Mouse (Mus musculus): ENCODE data around the gene Pde5a. TPM values are rescaled to one million over a fixed set of nuclear protein-coding genes. Genes with fewer than 3 reads are reported as not detected.

Gene Pde5a
- polyA plus RNA-seq, 1 experiment from 2014 or later, result 2.4 TPM

DNA sequence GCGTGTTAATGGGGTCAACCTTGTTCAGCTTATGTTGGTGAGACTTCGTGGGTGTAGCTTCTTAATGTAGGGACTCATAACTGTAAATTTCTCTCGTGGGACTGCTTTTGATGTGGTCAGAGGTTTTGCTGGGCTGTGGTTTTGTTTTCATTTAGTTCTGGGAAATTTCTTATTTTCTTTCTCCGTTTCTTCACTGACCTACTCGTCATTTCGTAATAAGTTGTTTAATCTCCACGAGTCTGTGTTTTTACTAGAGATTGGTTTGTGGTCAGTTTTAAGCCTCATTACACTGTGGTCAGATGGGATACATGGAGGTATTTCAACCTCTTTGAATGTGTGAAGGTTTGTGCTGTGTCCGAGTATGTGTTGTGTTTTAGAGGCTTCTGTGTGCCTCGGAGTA is 7.2 kb upstream of the Pde5a start:
- H3K9ac ChIP-seq, result no peak overlapping the region
- ATAC-seq (ENCODE audit: insufficient number of reproducible peaks, low FRiP score), result no peak
- H3K36me3 ChIP-seq, result no peaks in the 10 kb centered on the region
- no peak overlapping the region for H3K4me2 ChIP-seq
- 0 out of 2 replicates have a peak, but pooled peaks cover 3% of the 10 kb centered on the region for H3K9me3 ChIP-seq (replicated peaks)
- no peaks in the 10 kb centered on the region for H3K27me3 ChIP-seq (replicated peaks)
- WGBS, result 82% methylated on average over 9 of the region's 9 CpGs
- no peak overlapping the region for H3K27ac ChIP-seq (ENCODE audit: poor library complexity, severe bottlenecking)
- H3K4me3 ChIP-seq, result no peak overlapping the region
- no peaks in the 10 kb centered on the region for H3K4me1 ChIP-seq (replicated peaks)

DNA sequence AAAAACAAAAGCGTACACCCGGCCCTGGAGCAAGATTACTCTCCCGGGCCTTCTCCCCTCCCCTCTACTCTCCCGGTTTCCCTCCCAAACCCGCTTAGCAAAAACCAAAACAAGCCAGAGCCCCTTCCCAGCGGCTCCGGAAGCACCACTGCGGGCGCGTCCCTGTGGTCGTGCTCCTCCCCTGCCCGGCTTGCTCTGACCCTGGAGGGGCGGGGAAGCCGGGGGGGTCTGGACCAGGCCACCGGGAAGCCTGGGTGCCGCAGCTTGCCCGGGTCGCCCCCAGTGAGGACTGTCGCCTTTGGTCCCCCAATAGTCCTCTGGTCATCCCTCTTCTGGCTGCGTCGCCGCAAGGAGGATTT is 833 bp downstream of the Pde5a start:
- peak overlapping the region; percentile 79 for H3K27ac ChIP-seq (ENCODE audit: poor library complexity, severe bottlenecking)
- H3K9me3 ChIP-seq (replicated peaks), result no peaks in the 10 kb centered on the region
- under 1% methylated on average over 22 of the region's 22 CpGs for WGBS
- no peaks in the 10 kb centered on the region for H3K27me3 ChIP-seq (replicated peaks)
- H3K9ac ChIP-seq, result peak overlapping the region; percentile 83
- peak; percentile 79 for ATAC-seq (ENCODE audit: insufficient number of reproducible peaks, low FRiP score)
- H3K4me2 ChIP-seq, result peak overlapping the region; percentile 87
- no peaks in the 10 kb centered on the region for H3K36me3 ChIP-seq
- peaks cover 4% of the 10 kb centered on the region for H3K4me1 ChIP-seq (replicated peaks)
- H3K4me3 ChIP-seq, result peak overlapping the region; percentile 67

DNA sequence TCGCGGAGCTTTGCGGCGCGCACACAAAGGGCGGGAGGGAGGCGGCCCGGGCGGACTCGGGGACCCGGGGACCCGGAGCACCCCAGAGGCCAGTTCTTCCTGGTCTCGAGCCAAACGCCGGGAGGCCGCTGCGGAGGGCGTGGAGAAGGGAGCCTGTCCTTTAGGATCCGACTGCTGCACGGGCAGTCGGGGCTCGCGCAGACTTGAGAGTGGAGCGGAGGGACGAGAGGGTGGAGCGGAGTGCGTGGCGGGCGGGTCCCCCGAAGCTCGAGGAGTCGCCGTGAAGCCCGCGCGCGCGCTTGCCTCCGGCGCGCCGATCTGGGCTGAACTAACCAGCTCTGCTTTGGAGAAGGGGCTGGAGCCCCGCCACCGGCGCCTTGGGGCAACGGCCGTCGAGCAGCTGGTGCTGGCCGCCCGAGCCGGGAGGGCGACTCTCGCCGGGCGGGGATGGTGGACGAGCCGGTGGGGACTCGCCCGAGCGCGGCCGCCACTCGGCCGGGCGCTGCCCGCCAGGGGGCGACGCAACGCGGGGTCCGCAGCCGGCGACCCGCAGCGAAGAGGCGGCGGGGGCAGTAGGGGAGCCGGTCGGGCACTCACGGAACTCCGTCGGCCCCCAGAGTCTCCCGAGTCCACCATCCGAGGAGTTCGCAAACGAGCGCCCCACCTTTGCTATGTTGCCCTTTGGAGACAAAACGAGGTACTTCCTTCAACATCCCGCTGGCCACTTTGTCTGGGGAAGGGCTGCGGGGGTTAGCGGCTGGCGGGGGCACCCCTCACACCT is 1.4 kb downstream of the Pde5a start:
- WGBS, result under 1% methylated on average over 84 of the region's 92 CpGs
- Histone ChIP-seq H3K9ac (peak overlapping the region; percentile 83), H3K4me3 (peak overlapping the region; percentile 67), H3K27ac (ENCODE audit: poor library complexity, severe bottlenecking) (peak overlapping the region; percentile 79), H3K4me2 (peak overlapping the region; percentile 87), H3K9me3 (replicated peaks) (no peaks in the 10 kb centered on the region), H3K4me1 (replicated peaks) (peaks cover 4% of the 10 kb centered on the region), H3K27me3 (replicated peaks) (no peaks in the 10 kb centered on the region), H3K36me3 (no peaks in the 10 kb centered on the region)
- ATAC-seq (ENCODE audit: insufficient number of reproducible peaks, low FRiP score), result peak; percentile 83

DNA sequence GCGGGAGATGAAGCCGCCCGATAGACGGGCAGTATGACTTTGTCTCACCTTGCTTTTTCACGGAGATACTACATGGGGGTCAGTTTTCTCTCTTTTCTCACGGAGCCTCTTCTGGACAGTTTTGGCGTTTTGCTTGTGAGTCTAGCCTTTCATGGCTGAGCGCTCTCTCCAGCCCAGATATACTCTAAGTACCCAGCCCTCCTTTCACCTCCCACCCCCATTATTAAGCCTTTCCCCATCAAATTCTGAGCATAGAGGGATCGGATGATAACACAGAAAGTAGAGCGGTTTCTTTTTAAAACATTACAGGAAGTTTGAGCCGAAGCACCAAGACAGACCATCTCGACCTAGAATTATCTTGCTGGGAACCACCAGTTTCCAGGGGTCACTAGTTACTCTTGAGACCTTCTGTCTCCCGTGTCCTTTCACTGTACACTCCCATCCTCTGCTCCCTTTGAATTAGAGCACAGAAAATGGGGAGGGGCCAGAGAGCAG is 2.0 kb downstream of the Pde5a start:
- Histone ChIP-seq H3K36me3 (no peaks in the 10 kb centered on the region), H3K27me3 (replicated peaks) (no peaks in the 10 kb centered on the region), H3K27ac (ENCODE audit: poor library complexity, severe bottlenecking) (peak overlapping the region; percentile 79), H3K4me3 (peak overlapping the region; percentile 67), H3K4me1 (replicated peaks) (peaks cover 4% of the 10 kb centered on the region), H3K9me3 (replicated peaks) (no peaks in the 10 kb centered on the region), H3K4me2 (peak overlapping the region; percentile 87), H3K9ac (peak overlapping the region; percentile 83)
- ATAC-seq (ENCODE audit: insufficient number of reproducible peaks, low FRiP score), result peak; percentile 25; the same call in 1 of the 2 replicates
- WGBS, result 1% methylated on average over 13 of the region's 13 CpGs

DNA sequence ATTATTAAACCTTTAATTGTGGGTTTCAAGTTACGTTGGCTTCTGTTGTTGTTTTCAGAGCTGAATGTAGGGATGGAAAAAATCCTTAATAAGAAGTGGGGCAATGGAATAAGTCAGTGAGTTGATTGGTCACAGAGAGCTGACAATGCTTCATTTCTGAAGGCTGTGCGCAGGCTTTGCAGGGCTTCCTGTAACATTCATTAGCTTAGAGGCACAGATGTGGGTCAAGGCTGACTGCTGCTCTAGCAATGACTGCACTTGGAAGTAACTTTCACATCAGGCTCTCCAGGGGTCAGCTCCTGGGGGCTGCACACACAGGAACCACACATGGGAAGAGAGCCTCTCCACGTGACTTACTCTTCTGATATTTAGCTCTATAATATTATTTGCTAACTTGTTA is 5.1 kb downstream of the Pde5a start:
- Histone ChIP-seq H3K9ac (no peak overlapping the region), H3K27ac (ENCODE audit: poor library complexity, severe bottlenecking) (no peak overlapping the region), H3K9me3 (replicated peaks) (no peaks in the 10 kb centered on the region), H3K27me3 (replicated peaks) (no peaks in the 10 kb centered on the region), H3K4me2 (no peak overlapping the region), H3K36me3 (no peaks in the 10 kb centered on the region), H3K4me3 (no peak overlapping the region), H3K4me1 (replicated peaks) (peaks cover 4% of the 10 kb centered on the region; the same call in 1 of the 2 replicates)
- ATAC-seq (ENCODE audit: insufficient number of reproducible peaks, low FRiP score), result no peak
- 76% methylated on average over 3 of the region's 3 CpGs for WGBS

DNA sequence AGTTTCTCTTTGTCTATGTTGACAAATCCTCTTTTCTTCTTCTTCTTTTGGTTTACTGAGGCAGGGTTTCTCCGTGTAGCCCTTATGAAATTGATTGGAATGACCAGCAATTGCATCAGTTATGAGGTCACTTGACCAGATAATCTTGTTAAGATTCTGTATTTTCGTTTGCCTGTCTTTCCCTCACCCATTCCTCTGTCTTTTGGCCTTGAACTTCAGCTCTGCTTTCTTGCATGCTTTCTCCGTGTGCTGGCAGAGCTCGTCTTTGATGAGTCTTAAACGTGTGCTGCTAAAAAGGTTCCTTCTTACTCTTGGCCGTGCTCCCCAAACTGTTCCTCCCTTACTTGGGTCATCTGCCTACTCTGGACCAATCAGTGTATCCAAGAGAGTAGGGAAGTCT is 5.6 kb downstream of the Pde5a start:
- ATAC-seq (ENCODE audit: insufficient number of reproducible peaks, low FRiP score), result no peak
- no peak overlapping the region for H3K4me2 ChIP-seq
- H3K9ac ChIP-seq, result no peak overlapping the region
- no peaks in the 10 kb centered on the region for H3K27me3 ChIP-seq (replicated peaks)
- peaks cover 4% of the 10 kb centered on the region; the same call in 1 of the 2 replicates for H3K4me1 ChIP-seq (replicated peaks)
- H3K27ac ChIP-seq (ENCODE audit: poor library complexity, severe bottlenecking), result no peak overlapping the region
- H3K36me3 ChIP-seq, result no peaks in the 10 kb centered on the region
- no peaks in the 10 kb centered on the region for H3K9me3 ChIP-seq (replicated peaks)
- 80% methylated on average over 6 of the region's 6 CpGs for WGBS
- H3K4me3 ChIP-seq, result no peak overlapping the region

DNA sequence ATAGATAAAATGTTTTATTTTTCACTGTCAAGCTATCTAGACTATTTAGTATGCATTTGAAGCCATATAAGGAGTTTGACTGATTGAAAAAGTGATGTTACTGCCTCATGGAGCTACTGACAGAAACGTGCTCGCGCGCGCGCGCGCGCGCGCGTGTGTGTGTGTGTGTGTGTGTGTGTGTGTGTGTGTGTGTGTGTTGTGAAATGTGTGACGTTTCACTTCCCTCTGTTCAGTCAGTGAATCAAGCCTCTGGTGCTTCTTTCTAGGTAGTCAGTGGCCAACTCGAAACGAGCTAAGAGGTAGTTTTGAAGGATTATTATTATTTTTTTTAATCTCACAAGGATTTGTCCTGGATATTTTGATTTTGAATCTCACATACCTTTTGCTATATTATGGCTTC is 10.7 kb downstream of the Pde5a start:
- Histone ChIP-seq H3K27ac (ENCODE audit: poor library complexity, severe bottlenecking) (no peak overlapping the region), H3K4me1 (replicated peaks) (no peaks in the 10 kb centered on the region), H3K9ac (no peak overlapping the region), H3K4me2 (no peak overlapping the region), H3K9me3 (replicated peaks) (peaks cover 8% of the 10 kb centered on the region; the same call in 1 of the 2 replicates), H3K36me3 (0 out of 2 replicates have a peak, but pooled peaks cover 3% of the 10 kb centered on the region), H3K27me3 (replicated peaks) (no peaks in the 10 kb centered on the region), H3K4me3 (no peak overlapping the region)
- WGBS, result 94% methylated on average over 15 of the region's 15 CpGs
- no peak for ATAC-seq (ENCODE audit: insufficient number of reproducible peaks, low FRiP score)

DNA sequence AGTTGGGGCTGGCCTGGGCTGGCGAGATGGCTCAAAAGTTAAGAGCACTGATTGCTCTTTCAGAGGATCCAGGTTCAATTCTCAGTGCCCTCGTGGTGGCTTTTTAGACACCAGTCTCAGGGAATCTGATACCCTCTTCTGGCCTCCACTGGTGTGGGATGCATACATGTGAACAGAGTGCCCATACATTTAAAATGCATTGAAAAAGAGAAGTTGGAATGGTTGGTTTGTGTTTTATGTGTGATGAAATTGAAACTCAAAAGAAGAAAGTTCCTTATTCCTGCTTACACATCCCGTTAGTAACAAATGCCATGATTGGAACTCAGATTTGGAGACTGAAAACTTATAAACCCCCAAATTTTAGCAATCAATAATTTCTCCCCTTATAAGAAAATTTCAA is 15.5 kb downstream of the Pde5a start:
- H3K27me3 ChIP-seq (replicated peaks), result no peaks in the 10 kb centered on the region
- H3K36me3 ChIP-seq, result 0 out of 2 replicates have a peak, but pooled peaks cover 3% of the 10 kb centered on the region
- H3K9me3 ChIP-seq (replicated peaks), result peaks cover 17% of the 10 kb centered on the region
- H3K4me1 ChIP-seq (replicated peaks), result no peaks in the 10 kb centered on the region
- H3K27ac ChIP-seq (ENCODE audit: poor library complexity, severe bottlenecking), result no peak overlapping the region
- 79% methylated on average over 3 of the region's 3 CpGs for WGBS
- H3K9ac ChIP-seq, result no peak overlapping the region
- H3K4me3 ChIP-seq, result no peak overlapping the region
- H3K4me2 ChIP-seq, result no peak overlapping the region
- ATAC-seq (ENCODE audit: insufficient number of reproducible peaks, low FRiP score), result no peak

DNA sequence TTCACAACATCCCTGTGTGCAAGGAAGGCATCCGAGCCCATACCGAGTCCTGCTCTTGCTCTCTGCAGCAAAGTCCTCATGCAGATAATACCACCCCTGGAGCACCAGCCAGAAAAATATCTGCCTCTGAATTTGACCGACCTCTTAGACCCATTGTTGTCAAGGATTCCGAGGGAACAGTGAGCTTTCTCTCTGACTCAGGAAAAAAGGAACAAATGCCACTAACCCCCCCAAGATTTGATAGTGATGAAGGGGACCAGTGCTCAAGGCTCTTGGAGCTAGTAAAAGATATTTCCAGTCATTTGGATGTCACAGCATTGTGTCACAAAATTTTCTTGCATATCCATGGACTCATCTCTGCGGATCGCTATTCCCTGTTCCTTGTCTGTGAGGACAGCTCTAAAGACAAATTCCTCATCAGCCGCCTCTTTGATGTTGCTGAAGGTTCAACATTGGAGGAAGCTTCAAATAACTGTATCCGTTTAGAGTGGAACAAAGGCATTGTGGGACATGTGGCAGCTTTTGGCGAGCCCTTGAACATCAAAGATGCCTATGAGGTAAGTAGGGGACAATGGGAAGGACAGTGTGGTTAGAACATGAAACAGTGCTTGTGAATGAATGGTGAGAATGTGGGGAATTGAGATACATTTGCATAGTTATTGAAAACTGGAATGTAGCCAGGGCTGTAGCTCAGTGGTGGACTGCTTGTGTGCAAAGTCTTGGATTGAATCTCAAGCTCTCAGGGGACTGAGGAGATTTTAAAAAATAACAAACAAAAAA is 19.4 kb downstream of the Pde5a start:
- Histone ChIP-seq H3K36me3 (no peaks in the 10 kb centered on the region), H3K9ac (no peak overlapping the region), H3K4me2 (no peak overlapping the region), H3K27ac (ENCODE audit: poor library complexity, severe bottlenecking) (no peak overlapping the region), H3K4me1 (replicated peaks) (no peaks in the 10 kb centered on the region), H3K9me3 (replicated peaks) (peaks cover 10% of the 10 kb centered on the region), H3K4me3 (no peak overlapping the region), H3K27me3 (replicated peaks) (no peaks in the 10 kb centered on the region)
- no peak for ATAC-seq (ENCODE audit: insufficient number of reproducible peaks, low FRiP score)
- WGBS, result 77% methylated on average over 9 of the region's 9 CpGs

DNA sequence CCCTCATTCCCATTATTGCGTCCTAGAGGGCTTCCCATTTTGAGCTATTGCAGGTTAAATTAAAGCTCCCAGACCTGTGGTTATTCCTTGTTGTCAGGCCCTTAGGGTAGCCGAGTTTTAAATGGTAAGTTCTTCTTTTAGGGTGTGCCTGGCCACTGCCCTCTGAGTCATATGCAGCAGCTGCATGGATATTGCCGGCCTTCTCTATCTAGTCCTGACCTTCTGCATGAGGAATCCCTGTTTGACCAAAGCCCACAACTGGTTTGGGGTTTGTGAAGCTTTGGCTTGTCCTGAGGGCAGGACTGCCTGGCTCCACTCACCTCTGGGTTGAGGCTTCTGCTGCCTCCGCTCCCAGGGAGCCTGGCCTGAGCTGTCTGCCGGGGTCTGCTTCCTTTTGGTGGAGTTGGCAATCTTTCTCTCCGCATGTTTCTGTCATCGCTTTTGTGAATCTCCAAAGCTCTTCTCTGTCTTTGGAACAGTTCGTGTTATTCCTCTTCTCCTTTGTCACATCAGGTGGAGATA is 34.6 kb downstream of the Pde5a start:
- H3K27ac ChIP-seq (ENCODE audit: poor library complexity, severe bottlenecking), result no peak overlapping the region

DNA sequence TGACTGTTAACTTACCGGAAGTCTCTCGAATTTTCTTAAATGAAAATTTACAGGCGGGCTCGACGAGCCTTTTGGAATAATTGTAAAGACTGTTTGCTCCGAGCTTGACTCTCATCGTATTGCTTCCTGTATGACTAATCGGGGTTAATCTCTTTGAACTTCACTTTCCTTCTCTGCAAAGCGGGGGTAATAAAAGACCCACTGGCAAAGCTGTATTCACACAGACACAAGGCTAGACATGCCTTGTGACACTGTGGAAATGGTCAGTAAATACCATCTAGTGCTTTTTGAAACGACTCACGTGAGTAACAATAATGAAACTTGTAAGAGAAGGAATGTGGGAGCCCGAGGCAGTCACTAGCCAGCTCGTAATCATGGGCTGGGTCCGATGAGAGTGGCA is 35.0 kb downstream of the Pde5a start:
- 0 out of 2 replicates have a peak, but pooled peaks cover 3% of the 10 kb centered on the region for H3K36me3 ChIP-seq
- H3K27me3 ChIP-seq (replicated peaks), result no peaks in the 10 kb centered on the region
- no peak overlapping the region for H3K9ac ChIP-seq
- no peaks in the 10 kb centered on the region for H3K9me3 ChIP-seq (replicated peaks)
- H3K4me1 ChIP-seq (replicated peaks), result peaks cover 10% of the 10 kb centered on the region; the same call in 1 of the 2 replicates
- no peak for ATAC-seq (ENCODE audit: insufficient number of reproducible peaks, low FRiP score)
- H3K4me2 ChIP-seq, result no peak overlapping the region
- H3K4me3 ChIP-seq, result no peak overlapping the region
- H3K27ac ChIP-seq (ENCODE audit: poor library complexity, severe bottlenecking), result no peak overlapping the region
- 70% methylated on average over 14 of the region's 14 CpGs for WGBS

More for the DNA sequence above, 34.6 kb downstream of the Pde5a start:
- no peak overlapping the region for H3K4me3 ChIP-seq
- H3K9me3 ChIP-seq (replicated peaks), result no peaks in the 10 kb centered on the region
- 0 out of 2 replicates have a peak, but pooled peaks cover 3% of the 10 kb centered on the region for H3K36me3 ChIP-seq
- 67% methylated on average over 8 of the region's 8 CpGs for whole genome bisulfite sequencing
- H3K4me1 ChIP-seq (replicated peaks), result peaks cover 10% of the 10 kb centered on the region; the same call in 1 of the 2 replicates
- H3K9ac ChIP-seq, result no peak overlapping the region
- no peak overlapping the region for H3K4me2 ChIP-seq
- no peaks in the 10 kb centered on the region for H3K27me3 ChIP-seq (replicated peaks)
- no peak for ATAC-seq (ENCODE audit: insufficient number of reproducible peaks, low FRiP score)
